Comparison of ENCODE assay signal across 14 mouse cellular contexts in genomic region chr2:14829451-14829850, GRCm38 (mm10).
"Had no signal": no experiment of that assay in that cellular context is flagged by ENCODE, and none has a peak within 500 bp of the region (broad histone marks: within the 10 kb centered on the region; RNA-seq: fewer than 3 reads in every experiment).

No protein-coding gene starts in this region.

- H3K4me3 ChIP-seq: layer of hippocampus, adult 2 months; limb, embryonic 13.5 days; midbrain, embryonic 10.5 days; myocyte; neural tube, embryonic 15.5 days had no signal

- H3K36me3 ChIP-seq: limb, embryonic 13.5 days; midbrain, embryonic 10.5 days; neural tube, embryonic 15.5 days had no signal

- H3K9ac ChIP-seq: limb, embryonic 13.5 days; liver, embryonic 14.5 days; neural tube, embryonic 15.5 days had no signal

- H3K4me2 ChIP-seq: limb, embryonic 13.5 days; neural tube, embryonic 15.5 days had no signal

- H3K9me3 ChIP-seq: limb, embryonic 13.5 days; midbrain, embryonic 10.5 days; neural tube, embryonic 15.5 days had no signal

- DNase-seq: kidney, postnatal 10 days; kidney, postnatal 4 days; left cerebral cortex, postnatal 4 days; lung, adult 18-20 months; midbrain, embryonic 14.5 days; right cerebral cortex, adult 18-20 months; right cerebral cortex, postnatal 25 days; thymus, postnatal 36 days had no signal

- H3K27me3 ChIP-seq: limb, embryonic 13.5 days; neural tube, embryonic 15.5 days had no signal

- H3K27ac ChIP-seq: layer of hippocampus, adult 2 months; limb, embryonic 13.5 days; liver, embryonic 14.5 days; midbrain, embryonic 10.5 days; neural tube, embryonic 15.5 days had no signal

- H3K4me1 ChIP-seq: midbrain, embryonic 10.5 days; neural tube, embryonic 15.5 days had no signal
